8 mouse cellular contexts compared by ENCODE assay signal in the genomic region with DNA sequence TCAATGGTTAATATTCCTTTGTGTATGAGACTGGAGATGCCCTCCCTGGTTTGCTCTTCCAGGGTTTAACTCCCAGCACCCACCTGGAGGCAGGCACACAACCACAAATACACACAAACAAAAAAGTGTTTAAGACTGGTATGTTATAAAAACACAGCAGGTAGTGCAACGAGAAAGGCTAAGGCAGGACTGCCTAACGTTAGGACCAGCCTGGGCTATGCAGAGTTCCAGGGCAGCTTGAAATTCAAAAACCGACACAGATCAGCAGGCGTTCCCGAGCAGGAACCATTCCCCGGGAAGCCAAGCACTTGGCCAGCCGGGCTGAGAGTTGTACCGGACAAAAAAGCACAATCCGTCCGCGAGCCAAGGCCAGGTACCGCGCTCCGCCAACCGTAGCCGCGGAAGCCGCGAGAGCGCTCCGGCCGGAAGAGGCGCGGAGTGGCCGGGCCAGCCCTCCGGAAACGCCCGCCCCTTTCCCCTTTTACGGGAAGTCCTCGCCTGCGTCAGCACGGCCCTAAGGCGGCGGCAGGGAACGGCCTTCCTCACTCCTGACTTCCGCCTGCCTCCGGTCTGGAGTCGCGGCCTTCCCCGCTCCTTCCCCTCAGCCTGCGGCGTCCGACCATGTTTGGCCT. TPM values are rescaled to one million over a fixed set of nuclear protein-coding genes. Genes with fewer than 3 reads are reported as not detected.
DNase-seq lines count a peak whose midpoint lies in the region; ATAC-seq and TF ChIP-seq lines count a peak whose summit lies in the region.

A gene (plus strand): TSS at position 553 of the 632 bp plus-strand sequence.

- ATAC-seq in forebrain, embryonic 13.5 days = peak; percentile 98
- peak; percentile 91 for ATAC-seq in heart, postnatal 0 days (ENCODE audit: insufficient read depth, low read depth)
- ATAC-seq in liver, embryonic 15.5 days (ENCODE audit: insufficient read depth) = peak; percentile 94
- ATAC-seq in neural tube, embryonic 11.5 days (ENCODE audit: insufficient read depth, low FRiP score, low TSS enrichment) = peak; percentile 97
- ATAC-seq in stomach, embryonic 16.5 days (ENCODE audit: insufficient read depth, low FRiP score) = peak; percentile 97

- H3K36me3 ChIP-seq in E14TG2a.4 (ENCODE audit: insufficient read depth, low read length) = peaks cover 51% of the 10 kb centered on the region
- peaks cover 24% of the 10 kb centered on the region for H3K36me3 ChIP-seq in forebrain, embryonic 13.5 days (ENCODE audit: poor library complexity, severe bottlenecking)
- peaks cover 33% of the 10 kb centered on the region for H3K36me3 ChIP-seq in heart, postnatal 0 days (replicated peaks; ENCODE audit: control insufficient read depth, insufficient read depth, low read length)
- peaks cover 34% of the 10 kb centered on the region for H3K36me3 ChIP-seq in liver, embryonic 15.5 days (replicated peaks)
- H3K36me3 ChIP-seq in neural tube, embryonic 11.5 days (ENCODE audit: control insufficient read depth, insufficient read depth, low read length) = peaks cover 3% of the 10 kb centered on the region; the same call in 1 of the 2 replicates
- H3K36me3 ChIP-seq in stomach, embryonic 16.5 days (ENCODE audit: control insufficient read depth, insufficient read depth, low read length) = peaks cover 9% of the 10 kb centered on the region; the same call in 1 of the 2 replicates

- peak within 1 kb of the TSS; percentile 93 for H3K4me3 ChIP-seq in E14TG2a.4 (replicated peaks; ENCODE audit: low read length)
- H3K4me3 ChIP-seq in forebrain, embryonic 13.5 days = peak within 1 kb of the TSS; percentile 99
- peak within 1 kb of the TSS; percentile 99 for H3K4me3 ChIP-seq in heart, postnatal 0 days (ENCODE audit: low read depth, low read length)
- peak within 1 kb of the TSS; percentile 97 for H3K4me3 ChIP-seq in liver, embryonic 15.5 days (replicated peaks)
- peak within 1 kb of the TSS; percentile 99 for H3K4me3 ChIP-seq in neural tube, embryonic 11.5 days (ENCODE audit: low read depth, low read length)
- H3K4me3 ChIP-seq in stomach, embryonic 16.5 days (replicated peaks; ENCODE audit: low read length) = peak within 1 kb of the TSS; percentile 91

- peaks cover 56% of the 10 kb centered on the region for H3K4me1 ChIP-seq in E14TG2a.4 (replicated peaks; ENCODE audit: low read depth, low read length)
- peaks cover 37% of the 10 kb centered on the region for H3K4me1 ChIP-seq in forebrain, embryonic 13.5 days
- peaks cover 18% of the 10 kb centered on the region for H3K4me1 ChIP-seq in heart, postnatal 0 days (ENCODE audit: control insufficient read depth, insufficient read depth)
- peaks cover 61% of the 10 kb centered on the region for H3K4me1 ChIP-seq in liver, embryonic 15.5 days (replicated peaks)
- peaks cover 18% of the 10 kb centered on the region for H3K4me1 ChIP-seq in neural tube, embryonic 11.5 days (ENCODE audit: control insufficient read depth, insufficient read depth, low read length)
- H3K4me1 ChIP-seq in stomach, embryonic 16.5 days (ENCODE audit: control insufficient read depth, insufficient read depth, low read length) = peaks cover 29% of the 10 kb centered on the region

- H3K27me3 ChIP-seq in E14TG2a.4 (ENCODE audit: insufficient read depth, low read length) = no peaks in the 10 kb centered on the region
- no peaks in the 10 kb centered on the region for H3K27me3 ChIP-seq in forebrain, embryonic 13.5 days
- H3K27me3 ChIP-seq in heart, postnatal 0 days (ENCODE audit: control insufficient read depth, insufficient read depth, low read length) = no peaks in the 10 kb centered on the region
- no peaks in the 10 kb centered on the region for H3K27me3 ChIP-seq in liver, embryonic 15.5 days
- H3K27me3 ChIP-seq in neural tube, embryonic 11.5 days (ENCODE audit: control insufficient read depth, insufficient read depth, low read length) = no peaks in the 10 kb centered on the region
- H3K27me3 ChIP-seq in stomach, embryonic 16.5 days (ENCODE audit: control insufficient read depth, insufficient read depth, low read length) = no peaks in the 10 kb centered on the region

- H3K9ac ChIP-seq in forebrain, embryonic 13.5 days = peak within 1 kb of the TSS; percentile 99
- peak within 1 kb of the TSS; percentile 100 for H3K9ac ChIP-seq in heart, postnatal 0 days (replicated peaks; ENCODE audit: low read depth, low read length)
- peak within 1 kb of the TSS; percentile 100 for H3K9ac ChIP-seq in liver, embryonic 15.5 days
- H3K9ac ChIP-seq in neural tube, embryonic 11.5 days (ENCODE audit: low read length) = peak within 1 kb of the TSS; percentile 99
- H3K9ac ChIP-seq in stomach, embryonic 16.5 days (ENCODE audit: low read length) = peak within 1 kb of the TSS; percentile 100

- TF ChIP-seq EP300 in heart, postnatal 0 days (IDR thresholded peaks at IDR 0.05; ENCODE audit: low read depth) = peak; percentile 97

- DNase-seq in c-Kit-positive CD71-positive TER-119-positive erythroid progenitor cells, embryonic 14.5 days (ENCODE audit: low spot score) = peak; percentile 88
- DNase-seq in heart, postnatal 0 days (ENCODE audit: low spot score) = peak; percentile 96
- DNase-seq in kidney, postnatal 4 days = peak; percentile 96 to 98
- peak; percentile 97 for DNase-seq in neural tube, embryonic 11.5 days (ENCODE audit: low spot score)

- no peaks in the 10 kb centered on the region for H3K9me3 ChIP-seq in E14TG2a.4 (ENCODE audit: low read length)
- no peaks in the 10 kb centered on the region for H3K9me3 ChIP-seq in forebrain, embryonic 13.5 days (replicated peaks)
- H3K9me3 ChIP-seq in heart, postnatal 0 days (replicated peaks; ENCODE audit: control insufficient read depth, low read length) = no peaks in the 10 kb centered on the region
- H3K9me3 ChIP-seq in liver, embryonic 15.5 days (replicated peaks) = no peaks in the 10 kb centered on the region
- no peaks in the 10 kb centered on the region for H3K9me3 ChIP-seq in neural tube, embryonic 11.5 days (ENCODE audit: control insufficient read depth, low read length)
- H3K9me3 ChIP-seq in stomach, embryonic 16.5 days (replicated peaks; ENCODE audit: control insufficient read depth, low read length) = no peaks in the 10 kb centered on the region

- WGBS in forebrain, embryonic 13.5 days = under 1% methylated on average over 36 of the region's 43 CpGs
- WGBS in heart, postnatal 0 days = under 1% methylated on average over 42 of the region's 43 CpGs
- under 1% methylated on average over 43 of the region's 43 CpGs for WGBS in liver, embryonic 15.5 days (ENCODE audit: insufficient replicate concordance)
- WGBS in neural tube, embryonic 11.5 days = under 1% methylated on average over 43 of the region's 43 CpGs
- under 1% methylated on average over 43 of the region's 43 CpGs for WGBS in stomach, embryonic 16.5 days

- peak within 1 kb of the TSS; percentile 91 for H3K4me2 ChIP-seq in forebrain, embryonic 13.5 days
- peak within 1 kb of the TSS; percentile 92 for H3K4me2 ChIP-seq in heart, postnatal 0 days (ENCODE audit: low read depth, low read length)
- H3K4me2 ChIP-seq in liver, embryonic 15.5 days = peak within 1 kb of the TSS; percentile 77
- peak within 1 kb of the TSS; percentile 82 for H3K4me2 ChIP-seq in neural tube, embryonic 11.5 days (ENCODE audit: low read depth)
- peak within 1 kb of the TSS; percentile 81 for H3K4me2 ChIP-seq in stomach, embryonic 16.5 days (ENCODE audit: low read depth, low read length)

- H3K27ac ChIP-seq in forebrain, embryonic 13.5 days = peak within 1 kb of the TSS; percentile 97
- peak within 1 kb of the TSS; percentile 100 for H3K27ac ChIP-seq in heart, postnatal 0 days (ENCODE audit: low read depth)
- peak within 1 kb of the TSS; percentile 98 for H3K27ac ChIP-seq in liver, embryonic 15.5 days (replicated peaks)
- H3K27ac ChIP-seq in neural tube, embryonic 11.5 days (ENCODE audit: low read depth, low read length) = peak within 1 kb of the TSS; percentile 95
- H3K27ac ChIP-seq in stomach, embryonic 16.5 days (ENCODE audit: low read length) = peak within 1 kb of the TSS; percentile 98

- no peak for TF ChIP-seq CTCF in E14TG2a.4 (conservative IDR thresholded peaks at IDR 0.05; ENCODE audit: low read length)
- TF ChIP-seq CTCF in heart, postnatal 0 days (IDR thresholded peaks at IDR 0.05; ENCODE audit: low read depth) = no peak

RNA-seq across cellular contexts. Expression of the gene that starts here (rescaled TPM):
- polyA plus RNA-seq in forebrain, embryonic 13.5 days (2015; fragmentation: Nextera tagmentation; extraction: Ambion mirVana) = 40.3 and 44.0 TPM in 2 replicates
- 213 and 278 TPM in 2 replicates for total RNA-seq in heart, postnatal 0 days (2014; rRNA removed; ENCODE audit: low replicate concordance)
- 50.1 and 51.9 TPM in 2 replicates for polyA plus RNA-seq in heart, postnatal 0 days (2015; fragmentation: Nextera tagmentation; extraction: Ambion mirVana)
- 34.8 and 39.0 TPM in 2 replicates for polyA plus RNA-seq in liver, embryonic 15.5 days (2015; fragmentation: Nextera tagmentation; extraction: Ambion mirVana)
- 75.7 and 79.4 TPM in 2 replicates for polyA plus RNA-seq in neural tube, embryonic 11.5 days (2014; fragmentation: Nextera tagmentation; extraction: Ambion mirVana)
- polyA plus RNA-seq in stomach, embryonic 16.5 days (2015; fragmentation: Nextera tagmentation; extraction: Ambion mirVana) = 16.5 and 20.5 TPM in 2 replicates

Comparison
In these comparisons a context has a peak if more than half of its experiments do, and no peak if none do; other contexts are left out.
1. Peak in every context shown above with its lines: DNase-seq, ATAC-seq, H3K4me3 ChIP-seq and H3K27ac ChIP-seq.